Mouse (Mus musculus): Measurements from ENCODE around the gene Pde1c. TPM values are rescaled to one million over a fixed set of nuclear protein-coding genes. Genes with fewer than 3 reads are reported as not detected.
A peak's percentile ranks its signal among the peaks of the same experiment; 100 is the strongest.

The Pde1c gene
- polyA plus RNA-seq, 1 experiment from 2014 or later = 8.5 TPM

- Histone ChIP-seq H3K27me3 (no peaks in the 10 kb centered on the region), H3K9me3 (no peaks in the 10 kb centered on the region), H3K4me2 (no peak overlapping the region), H3K36me3 (no peaks in the 10 kb centered on the region), H3K4me1 (replicated peaks) (no peaks in the 10 kb centered on the region), H3K27ac (replicated peaks) (no peak overlapping the region), H3K9ac (no peak overlapping the region), H3K4me3 (no peak overlapping the region)
- 76% methylated on average over 3 of the region's 3 CpGs for WGBS
- no peak for ATAC-seq (ENCODE audit: low read depth)
These were observed 146.0 kb downstream of the Pde1c start for GRCm38 (mm10) chr6:56422866-56423265.

GRCm38 (mm10) chr6:56416191-56416590, 152.7 kb downstream of the Pde1c start:
- no peak overlapping the region for H3K4me3 ChIP-seq
- H3K27me3 ChIP-seq = no peaks in the 10 kb centered on the region
- H3K9ac ChIP-seq = no peak overlapping the region
- H3K27ac ChIP-seq (replicated peaks) = no peak overlapping the region
- no peaks in the 10 kb centered on the region for H3K4me1 ChIP-seq (replicated peaks)
- H3K4me2 ChIP-seq = no peak overlapping the region
- WGBS = 84% methylated on average over 4 of the region's 4 CpGs
- ATAC-seq (ENCODE audit: low read depth) = no peak
- H3K36me3 ChIP-seq = no peaks in the 10 kb centered on the region
- no peaks in the 10 kb centered on the region for H3K9me3 ChIP-seq

- Histone ChIP-seq H3K9me3 (no peaks in the 10 kb centered on the region), H3K27ac (replicated peaks) (no peak overlapping the region), H3K27me3 (no peaks in the 10 kb centered on the region), H3K36me3 (no peaks in the 10 kb centered on the region), H3K4me2 (no peak overlapping the region), H3K4me3 (no peak overlapping the region), H3K4me1 (replicated peaks) (no peaks in the 10 kb centered on the region), H3K9ac (no peak overlapping the region)
- 84% methylated on average over 5 of the region's 5 CpGs for WGBS
- ATAC-seq (ENCODE audit: low read depth) = no peak
These were observed 179.7 kb downstream of the Pde1c start for GRCm38 (mm10) chr6:56389178-56389577.

- Histone ChIP-seq H3K9me3 (no peaks in the 10 kb centered on the region), H3K4me1 (replicated peaks) (peaks cover 26% of the 10 kb centered on the region), H3K9ac (no peak overlapping the region), H3K36me3 (no peaks in the 10 kb centered on the region), H3K27ac (replicated peaks) (no peak overlapping the region), H3K4me3 (no peak overlapping the region), H3K27me3 (no peaks in the 10 kb centered on the region), H3K4me2 (no peak overlapping the region)
- no peak for ATAC-seq (ENCODE audit: low read depth)
- 90% methylated on average over 3 of the region's 3 CpGs for WGBS
These were observed 192.5 kb downstream of the Pde1c start for GRCm38 (mm10) chr6:56376359-56376758.

- Histone ChIP-seq H3K4me3 (no peak overlapping the region), H3K9ac (no peak overlapping the region), H3K27ac (replicated peaks) (peak overlapping the region; percentile 72), H3K36me3 (no peaks in the 10 kb centered on the region), H3K27me3 (no peaks in the 10 kb centered on the region), H3K4me2 (no peak overlapping the region), H3K4me1 (replicated peaks) (peaks cover 26% of the 10 kb centered on the region), H3K9me3 (no peaks in the 10 kb centered on the region)
- 0 out of 2 replicates have a peak, but pooled peaks have one; percentile 7 for ATAC-seq (ENCODE audit: low read depth)
- 76% methylated on average over 5 of the region's 5 CpGs for WGBS
These were observed 194.7 kb downstream of the Pde1c start for GRCm38 (mm10) chr6:56374180-56374579.

- Histone ChIP-seq H3K9me3 (no peaks in the 10 kb centered on the region), H3K9ac (no peak overlapping the region), H3K27ac (replicated peaks) (peak overlapping the region; percentile 72), H3K4me3 (no peak overlapping the region), H3K4me2 (no peak overlapping the region), H3K4me1 (replicated peaks) (peaks cover 26% of the 10 kb centered on the region), H3K36me3 (no peaks in the 10 kb centered on the region), H3K27me3 (no peaks in the 10 kb centered on the region)
- 88% methylated on average over 3 of the region's 3 CpGs for WGBS
- ATAC-seq (ENCODE audit: low read depth) = peak; percentile 57
These were observed 195.2 kb downstream of the Pde1c start for GRCm38 (mm10) chr6:56373753-56374152.

GRCm38 (mm10) chr6:56373046-56373751, 195.7 kb downstream of the Pde1c start:
- peak overlapping the region; percentile 72 for H3K27ac ChIP-seq (replicated peaks)
- 44% methylated on average over 10 of the region's 10 CpGs for WGBS
- peak; percentile 83 for ATAC-seq (ENCODE audit: low read depth)

GRCm38 (mm10) chr6:56369462-56369861, 199.4 kb downstream of the Pde1c start:
- Histone ChIP-seq H3K4me3 (no peak overlapping the region), H3K9ac (no peak overlapping the region), H3K36me3 (no peaks in the 10 kb centered on the region), H3K27ac (replicated peaks) (no peak overlapping the region), H3K4me1 (replicated peaks) (peaks cover 26% of the 10 kb centered on the region), H3K9me3 (no peaks in the 10 kb centered on the region), H3K27me3 (no peaks in the 10 kb centered on the region), H3K4me2 (no peak overlapping the region)
- 74% methylated on average over 13 of the region's 13 CpGs for WGBS
- no peak for ATAC-seq (ENCODE audit: low read depth)

More at GRCm38 (mm10) chr6:56373046-56373751, 195.7 kb downstream of the Pde1c start:
- Histone ChIP-seq H3K4me2 (no peak overlapping the region), H3K9me3 (no peaks in the 10 kb centered on the region), H3K36me3 (no peaks in the 10 kb centered on the region), H3K4me3 (no peak overlapping the region), H3K9ac (no peak overlapping the region), H3K27me3 (no peaks in the 10 kb centered on the region), H3K4me1 (replicated peaks) (peaks cover 26% of the 10 kb centered on the region)

GRCm38 (mm10) chr6:56368116-56368515, 200.8 kb downstream of the Pde1c start:
- 0 out of 2 replicates have a peak, but pooled peaks cover 2% of the 10 kb centered on the region for H3K27me3 ChIP-seq
- H3K9me3 ChIP-seq = no peaks in the 10 kb centered on the region
- no peak overlapping the region for H3K27ac ChIP-seq (replicated peaks)
- peaks cover 13% of the 10 kb centered on the region for H3K4me1 ChIP-seq (replicated peaks)
- no peaks in the 10 kb centered on the region for H3K36me3 ChIP-seq
- no peak overlapping the region for H3K4me2 ChIP-seq
- whole genome bisulfite sequencing = 66% methylated on average over 1 of the region's 1 CpGs
- H3K9ac ChIP-seq = no peak overlapping the region
- ATAC-seq (ENCODE audit: low read depth) = no peak
- H3K4me3 ChIP-seq = no peak overlapping the region

GRCm38 (mm10) chr6:56367257-56367656, 201.6 kb downstream of the Pde1c start:
- no peaks in the 10 kb centered on the region for H3K36me3 ChIP-seq
- peaks cover 5% of the 10 kb centered on the region for H3K4me1 ChIP-seq (replicated peaks)
- no peak overlapping the region for H3K27ac ChIP-seq (replicated peaks)
- H3K27me3 ChIP-seq = 0 out of 2 replicates have a peak, but pooled peaks cover 4% of the 10 kb centered on the region
- no peak overlapping the region for H3K9ac ChIP-seq
- H3K4me3 ChIP-seq = no peak overlapping the region
- no peak overlapping the region for H3K4me2 ChIP-seq
- H3K9me3 ChIP-seq = no peaks in the 10 kb centered on the region
- ATAC-seq (ENCODE audit: low read depth) = no peak

GRCm38 (mm10) chr6:56362650-56363049, 206.3 kb downstream of the Pde1c start:
- Histone ChIP-seq H3K27me3 (0 out of 2 replicates have a peak, but pooled peaks cover 4% of the 10 kb centered on the region), H3K27ac (replicated peaks) (peak overlapping the region; percentile 81), H3K36me3 (no peaks in the 10 kb centered on the region), H3K4me3 (peak overlapping the region; percentile 52), H3K9me3 (no peaks in the 10 kb centered on the region), H3K4me1 (replicated peaks) (peaks cover 27% of the 10 kb centered on the region), H3K9ac (peak overlapping the region; percentile 75), H3K4me2 (peak overlapping the region; percentile 94)
- peak; percentile 85 for ATAC-seq (ENCODE audit: low read depth)
- WGBS = 4% methylated on average over 5 of the region's 5 CpGs

GRCm38 (mm10) chr6:56362128-56362545, 206.8 kb downstream of the Pde1c start:
- H3K4me1 ChIP-seq (replicated peaks) = peaks cover 27% of the 10 kb centered on the region
- peak overlapping the region; percentile 52 for H3K4me3 ChIP-seq
- H3K9ac ChIP-seq = peak overlapping the region; percentile 75
- peak overlapping the region; percentile 94 for H3K4me2 ChIP-seq
- H3K9me3 ChIP-seq = no peaks in the 10 kb centered on the region
- H3K27me3 ChIP-seq = 0 out of 2 replicates have a peak, but pooled peaks cover 4% of the 10 kb centered on the region
- H3K36me3 ChIP-seq = no peaks in the 10 kb centered on the region
- peak; percentile 97 for ATAC-seq (ENCODE audit: low read depth)
- WGBS = under 1% methylated on average over 10 of the region's 10 CpGs
- H3K27ac ChIP-seq (replicated peaks) = peak overlapping the region; percentile 81

Measured in neural tube, embryonic 13.5 days (tissue).